ENCODE assay signal across 8 mouse cellular contexts in genomic region chrX:93069569-93070289, GRCm38 (mm10).
DNase-seq lines count a peak whose midpoint lies in the region; ATAC-seq and TF ChIP-seq lines count a peak whose summit lies in the region.

No protein-coding gene starts in this region.

- no peak for TF ChIP-seq POLR2A in spleen, adult 2 months (IDR thresholded peaks at IDR 0.05; ENCODE audit: low read depth, low read length)

- TF ChIP-seq CTCF in spleen, adult 2 months (IDR thresholded peaks at IDR 0.05; ENCODE audit: extremely low read depth, insufficient read depth, insufficient read length, insufficient replicate concordance): no peak

- H3K9ac ChIP-seq in midbrain, embryonic 12.5 days (replicated peaks): no peak overlapping the region
- H3K9ac ChIP-seq in stomach, embryonic 15.5 days: no peak overlapping the region

- peak; percentile 89 for ATAC-seq in common myeloid progenitor, adult 5-6 weeks (replicated peaks; ENCODE audit: low read depth, poor library complexity, severe bottlenecking)
- ATAC-seq in midbrain, embryonic 12.5 days (ENCODE audit: low FRiP score, low read depth): peak; percentile 65
- no peak for ATAC-seq in stomach, embryonic 15.5 days (ENCODE audit: insufficient read depth, low FRiP score, low read depth)

- WGBS in spleen, adult 2 months: 14% methylated on average over 13 of the region's 13 CpGs
- 16% methylated on average over 13 of the region's 13 CpGs for WGBS in midbrain, embryonic 12.5 days
- WGBS in stomach, embryonic 15.5 days: 15% methylated on average over 13 of the region's 13 CpGs

- H3K27ac ChIP-seq in spleen, adult 2 months (ENCODE audit: insufficient read depth, low read length): no peak overlapping the region
- no peak overlapping the region for H3K27ac ChIP-seq in midbrain, embryonic 12.5 days (replicated peaks)
- no peak overlapping the region for H3K27ac ChIP-seq in stomach, embryonic 15.5 days

- intact Hi-C loops in left cerebral cortex, postnatal 25 days (cut with DNase I): loop anchor here (2.0 to 10.0 kb wide), 4 partner anchors 213 to 815 kb away; no protein-coding TSS in a partner anchor

- H3K9me3 ChIP-seq in midbrain, embryonic 12.5 days: no peaks in the 10 kb centered on the region
- no peaks in the 10 kb centered on the region for H3K9me3 ChIP-seq in stomach, embryonic 15.5 days

- H3K4me2 ChIP-seq in midbrain, embryonic 12.5 days (replicated peaks): peak overlapping the region; percentile 49
- H3K4me2 ChIP-seq in stomach, embryonic 15.5 days: peak overlapping the region; percentile 40; the same call in 1 of the 2 replicates

- no peaks in the 10 kb centered on the region for H3K4me1 ChIP-seq in spleen, adult 2 months (ENCODE audit: control insufficient read depth, insufficient read depth, insufficient read length)
- no peaks in the 10 kb centered on the region for H3K4me1 ChIP-seq in midbrain, embryonic 12.5 days
- no peaks in the 10 kb centered on the region for H3K4me1 ChIP-seq in stomach, embryonic 15.5 days

- no peaks in the 10 kb centered on the region for H3K36me3 ChIP-seq in spleen, adult 2 months (ENCODE audit: control insufficient read depth, insufficient read depth, low read length)
- no peaks in the 10 kb centered on the region for H3K36me3 ChIP-seq in midbrain, embryonic 12.5 days
- H3K36me3 ChIP-seq in stomach, embryonic 15.5 days: no peaks in the 10 kb centered on the region

- no peaks in the 10 kb centered on the region for H3K27me3 ChIP-seq in spleen, adult 2 months (ENCODE audit: control insufficient read depth, insufficient read depth, low read length)
- H3K27me3 ChIP-seq in midbrain, embryonic 12.5 days: no peaks in the 10 kb centered on the region
- H3K27me3 ChIP-seq in stomach, embryonic 15.5 days (replicated peaks): no peaks in the 10 kb centered on the region

- no peak overlapping the region for H3K4me3 ChIP-seq in spleen, adult 2 months (ENCODE audit: extremely low read depth, insufficient read depth, insufficient read length)
- H3K4me3 ChIP-seq in midbrain, embryonic 12.5 days: 0 out of 2 replicates have a peak overlapping the region, but pooled peaks have one; percentile 18
- H3K4me3 ChIP-seq in stomach, embryonic 15.5 days (replicated peaks): no peak overlapping the region

- peak; percentile 3 to 9 for DNase-seq in spleen, adult 2 months (ENCODE audit: low read depth in 1 of 2, low spot score in 2 of 2)
- no peak for DNase-seq in spleen, adult 12 weeks (ENCODE audit: low spot score)
- DNase-seq in gastrocnemius, postnatal 10 days: peak; percentile 36
- peak; percentile 33 for DNase-seq in kidney, adult 11 months
- DNase-seq in left cerebral cortex, postnatal 25 days (ENCODE audit: low spot score in 2 of 2): peak; percentile 64 to 75
